Mouse (Mus musculus) urinary bladder, adult 18-20 months (tissue): ENCODE measurements around the gene Ddx10.
"Not testable (repeated sequence)": the region's sequence is repeated elsewhere in the genome, so short reads cannot be mapped to it uniquely, and the experiment has no call there.

Experiments used
- DNase-seq, 2 experiments: peaks; one replicate each; pipeline ENCODE4 v3.0.0; 2022; ENCODE audit warnings: low spot score in 2 of 2, mixed read lengths in 2 of 2

The Ddx10 gene

DNA sequence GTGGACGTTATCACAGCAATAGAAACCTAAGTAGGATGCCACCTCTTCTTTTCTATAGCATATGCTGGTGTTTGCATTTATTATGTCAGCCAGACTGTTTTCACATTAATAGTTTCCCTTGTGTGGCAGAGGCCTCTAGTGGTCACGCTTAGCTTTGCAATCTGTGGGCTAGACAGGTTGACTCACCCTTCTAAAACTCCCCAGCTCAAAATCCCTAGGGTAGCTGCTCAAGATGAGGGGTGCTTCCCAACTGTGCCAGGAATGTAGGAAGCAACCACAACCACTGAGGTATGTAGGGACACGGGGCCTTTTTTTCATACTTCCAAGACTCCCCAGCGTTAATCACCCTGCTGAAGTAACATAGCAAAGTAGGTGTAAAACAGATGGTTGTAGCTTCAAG lies 103.6 kb downstream of the Ddx10 start:
- DNase-seq = peak; percentile 22 to 38

DNA sequence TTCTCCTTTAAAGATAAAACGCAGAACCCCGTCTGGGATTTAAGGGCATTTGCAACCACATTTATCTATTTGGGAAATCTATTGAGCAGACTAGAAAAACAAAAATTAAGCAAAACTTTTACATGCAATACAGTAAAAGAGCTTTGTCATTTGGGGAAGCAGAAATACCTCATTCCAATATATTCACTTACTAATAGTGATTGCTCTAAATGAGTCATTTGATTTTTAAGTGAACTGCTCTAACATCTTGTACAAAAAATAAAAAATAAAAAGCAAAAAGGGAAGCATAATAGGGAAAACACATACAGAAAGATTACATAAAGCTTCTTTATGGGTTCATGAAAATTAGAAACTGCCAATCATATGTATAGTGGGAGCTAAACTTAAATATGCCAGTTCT lies 104.3 kb downstream of the Ddx10 start:
- DNase-seq = no peak

DNA sequence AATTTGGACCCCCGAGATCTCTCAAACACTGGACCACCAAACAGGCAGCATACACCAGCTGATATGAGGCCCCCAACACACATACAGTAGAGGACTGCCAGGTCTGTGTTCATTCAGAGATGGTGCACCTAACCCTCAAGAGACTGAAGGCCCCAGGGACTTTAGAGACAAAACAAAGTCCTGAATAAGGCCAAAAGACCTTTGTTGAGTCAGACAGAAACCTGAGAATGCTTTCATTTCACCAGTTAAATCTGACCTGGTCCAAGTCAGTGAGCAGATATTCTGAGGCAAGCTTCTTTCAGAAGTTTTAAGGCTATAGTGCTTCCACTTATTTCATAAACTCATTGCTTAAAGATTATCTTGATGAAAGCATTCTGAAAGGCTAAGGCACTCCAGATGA lies 105.4 kb downstream of the Ddx10 start:
- DNase-seq = not testable (repeated sequence)

DNA sequence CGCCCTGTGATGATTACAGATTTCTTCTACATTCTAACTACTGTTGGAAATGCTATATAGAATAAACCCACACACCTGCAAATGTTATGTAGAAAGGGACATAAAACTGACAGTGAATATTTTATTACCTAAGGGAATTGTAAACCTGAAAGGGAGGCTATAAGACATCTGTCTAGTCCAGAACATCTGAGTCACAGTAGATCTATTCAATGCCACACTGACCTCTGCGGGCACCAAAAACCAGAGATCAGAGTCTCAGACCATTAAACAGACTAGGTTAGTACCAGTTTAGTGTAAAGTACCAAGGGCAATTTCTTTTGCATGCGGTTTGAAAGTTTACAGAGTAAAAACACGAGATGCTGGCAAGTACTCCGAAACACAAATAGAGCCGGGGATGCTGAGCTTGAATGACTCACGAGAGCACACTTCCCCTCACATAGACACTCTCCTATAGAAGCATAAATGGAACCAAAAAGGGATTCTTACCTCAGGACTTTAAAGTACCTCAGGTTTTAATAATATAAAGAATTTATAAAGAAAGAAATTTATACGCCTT lies 107.2 kb downstream of the Ddx10 start:
- no peak for DNase-seq

DNA sequence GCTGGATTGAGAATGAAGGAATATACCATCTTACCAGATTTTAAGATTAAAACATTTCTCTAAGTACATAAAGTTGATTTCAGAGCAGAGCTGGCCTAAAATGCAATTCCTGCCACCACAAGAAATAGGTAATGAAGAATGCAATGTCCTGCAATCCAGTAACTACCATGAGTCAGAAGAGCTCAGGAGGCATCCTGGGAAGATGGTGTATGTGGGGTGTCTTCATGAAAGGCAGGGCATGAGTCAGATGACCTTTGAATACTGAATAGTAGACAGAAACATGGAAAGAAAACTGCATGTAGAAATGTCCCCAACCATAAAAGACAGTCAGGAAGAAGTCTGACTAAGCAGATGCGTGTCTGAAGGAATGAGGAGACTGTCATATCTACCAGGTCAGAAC lies 115.0 kb downstream of the Ddx10 start:
- DNase-seq = no peak

DNA sequence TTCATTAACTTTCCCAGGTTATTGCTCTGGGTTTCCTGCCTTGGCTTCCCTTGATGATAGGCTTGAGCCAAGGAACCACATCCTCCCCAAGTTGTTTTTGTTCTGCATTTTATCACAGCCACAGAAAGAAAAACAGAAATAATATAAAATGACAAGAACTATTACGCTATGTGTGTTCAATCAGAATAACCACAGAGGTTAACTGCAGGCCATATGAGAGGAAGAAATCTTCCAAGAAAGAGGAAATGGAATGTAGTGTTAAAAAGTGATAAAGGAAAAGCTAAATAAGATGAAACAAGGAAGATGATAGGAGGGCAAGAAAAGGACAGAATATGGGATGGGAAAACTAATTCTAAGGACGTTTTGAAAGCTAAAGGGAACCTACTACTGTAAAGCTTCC lies 117.4 kb downstream of the Ddx10 start:
- no peak for DNase-seq

DNA sequence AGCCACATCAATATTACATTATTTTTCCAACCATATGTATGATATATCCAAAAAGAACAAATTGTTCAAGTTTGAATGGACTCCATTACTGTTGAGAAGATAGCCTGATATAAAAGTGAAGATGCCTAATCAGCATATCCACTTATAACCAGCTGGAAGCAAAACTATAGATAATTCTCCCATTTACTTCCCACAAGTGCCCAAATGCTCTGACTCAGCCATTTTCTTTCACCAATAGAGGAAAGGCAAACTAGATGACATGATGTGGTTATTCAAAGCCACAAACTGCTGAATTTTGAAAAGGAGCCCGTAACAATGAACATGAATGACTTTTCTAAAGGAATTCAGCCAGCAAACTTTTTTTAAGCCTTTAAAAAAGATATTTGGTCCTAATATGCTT lies 146.8 kb downstream of the Ddx10 start:
- DNase-seq = no peak

DNA sequence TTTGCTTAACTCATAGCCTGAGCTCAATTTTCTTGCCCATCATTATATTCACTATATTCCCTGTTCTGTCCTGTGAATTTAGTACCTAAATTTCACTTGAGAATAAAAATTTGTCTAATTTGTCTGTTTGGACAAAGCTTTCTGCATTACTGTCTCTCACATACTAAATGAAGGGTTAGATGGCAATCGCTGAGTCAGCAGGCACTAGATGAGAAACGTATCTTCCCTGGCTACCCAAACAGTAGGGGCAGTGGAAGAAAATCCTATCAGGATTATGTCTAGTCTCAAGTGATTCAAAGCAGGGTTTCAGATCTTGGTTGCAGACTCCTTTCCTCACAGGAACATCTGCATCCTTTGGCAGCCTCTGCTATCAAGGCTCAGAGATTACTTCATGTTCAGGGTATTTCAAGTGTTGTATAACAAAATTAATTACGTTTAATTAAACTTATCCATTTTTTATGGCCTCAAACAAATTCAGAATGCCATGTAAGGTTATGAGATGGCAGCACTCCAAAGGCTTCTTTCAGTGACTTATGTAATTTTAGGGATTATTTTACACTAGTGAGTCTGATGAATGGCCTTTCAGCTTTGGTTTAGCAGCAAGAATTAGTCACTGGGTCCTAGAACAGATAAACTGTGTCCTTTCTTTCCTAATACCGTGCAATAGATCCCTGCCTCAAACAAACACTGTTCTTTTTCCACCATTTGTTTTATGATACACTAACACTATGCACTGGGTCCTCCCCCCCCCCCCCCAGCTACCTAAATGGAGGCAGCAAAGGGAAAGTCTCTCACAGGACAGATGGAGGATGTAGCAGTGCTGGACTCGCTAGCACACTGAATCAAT lies 152.3 kb downstream of the Ddx10 start:
- no peak for DNase-seq

DNA sequence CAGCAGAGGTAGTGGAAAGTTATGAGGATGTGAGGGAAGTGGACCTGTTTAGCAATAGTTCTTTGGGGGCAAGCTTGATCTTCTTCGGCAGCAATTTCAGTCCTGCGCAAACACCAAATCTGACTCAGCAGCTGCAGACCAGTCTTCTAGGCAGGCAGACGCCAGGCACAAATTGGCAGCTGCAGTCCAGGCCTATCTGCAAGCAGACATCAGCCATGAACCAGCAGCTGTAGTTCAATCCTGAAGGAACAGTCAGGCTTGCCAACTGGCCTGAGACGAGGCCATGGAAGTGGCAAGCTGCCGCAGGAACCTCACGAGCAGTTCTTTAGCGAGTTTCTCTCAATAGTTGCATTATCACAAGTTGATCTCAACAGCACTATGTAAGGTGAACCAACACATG lies 153.3 kb downstream of the Ddx10 start:
- no peak for DNase-seq

DNA sequence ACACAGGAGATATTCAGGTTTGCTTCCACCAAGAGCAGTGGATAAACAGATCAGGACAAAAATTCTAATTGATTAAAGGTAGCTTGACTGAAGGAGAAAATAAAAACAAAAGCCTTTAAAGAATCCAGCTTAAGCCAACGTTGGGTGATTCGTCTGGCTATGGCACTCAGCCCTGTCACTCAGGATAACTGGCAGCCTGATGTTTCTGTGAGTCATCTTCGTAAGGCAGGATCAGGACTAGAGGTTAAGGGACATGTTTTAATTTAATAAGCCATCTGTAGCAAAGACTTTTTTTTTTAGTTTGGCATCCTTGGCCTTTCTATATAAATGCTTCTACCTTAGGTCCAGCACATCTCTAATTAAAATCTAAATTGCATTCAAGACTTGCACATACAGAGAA lies 170.2 kb downstream of the Ddx10 start:
- DNase-seq = no peak

DNA sequence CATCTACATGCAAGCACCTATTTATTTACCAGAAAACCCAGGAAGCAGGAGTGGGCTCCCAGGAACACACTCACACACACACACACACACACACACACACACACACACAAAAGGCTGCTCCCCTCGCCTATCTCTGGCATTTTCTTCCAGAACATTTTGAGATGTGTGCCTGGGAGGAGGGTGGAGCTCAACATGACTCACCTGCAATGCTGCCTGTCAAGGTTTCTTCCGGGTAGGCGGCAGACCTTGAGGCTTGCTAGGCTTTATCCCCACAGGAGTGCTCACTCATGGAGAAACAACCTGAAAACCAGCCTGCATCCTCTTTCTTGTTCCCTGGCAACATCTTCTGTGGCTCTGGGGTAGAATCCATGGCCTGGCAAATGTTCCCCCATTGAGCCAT lies 171.9 kb downstream of the Ddx10 start:
- no peak for DNase-seq

DNA sequence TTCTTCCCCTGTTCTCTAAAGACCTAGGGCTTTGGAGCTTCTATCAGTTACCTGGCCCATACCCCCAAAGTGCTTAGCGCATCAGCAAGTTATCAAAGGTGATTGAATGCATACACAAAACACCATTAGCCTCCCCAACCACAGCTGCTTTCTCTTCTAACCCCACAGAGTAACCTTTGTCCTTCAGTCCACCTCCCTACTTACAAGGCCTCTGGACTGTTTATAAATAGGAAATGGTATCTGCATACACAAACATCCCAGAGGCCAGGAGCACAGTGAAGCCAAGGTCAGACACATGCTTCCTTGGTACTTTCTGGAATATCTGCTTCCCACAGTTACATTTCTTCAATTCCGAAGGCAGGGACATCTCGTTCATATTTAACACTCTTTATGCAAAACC lies 173.4 kb downstream of the Ddx10 start:
- DNase-seq = no peak

DNA sequence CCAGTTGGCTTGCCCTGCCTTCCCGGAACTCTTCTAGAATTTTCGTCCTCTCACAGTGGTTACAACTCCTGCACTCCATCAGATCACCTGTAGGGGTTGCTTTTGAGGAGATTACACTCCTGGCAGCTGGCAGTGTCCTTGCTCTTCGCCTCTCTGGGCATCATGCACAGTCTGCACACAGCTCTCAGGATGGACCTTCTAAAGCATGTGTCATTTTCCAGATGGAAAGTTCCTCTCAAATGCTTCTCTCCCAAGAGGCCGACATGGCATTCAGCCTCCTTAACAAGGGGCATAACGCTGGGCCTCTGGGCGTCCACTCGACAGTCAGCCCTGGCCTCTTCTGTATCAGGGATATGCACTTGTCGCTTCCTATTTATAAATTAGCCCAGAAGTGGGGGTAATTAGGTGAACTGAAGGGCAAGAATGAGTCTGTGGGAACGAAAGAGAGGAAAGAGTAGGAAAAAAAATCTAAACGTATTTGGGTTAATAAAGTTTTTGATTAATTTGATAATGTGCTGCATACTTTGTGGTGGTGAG lies 174.2 kb downstream of the Ddx10 start:
- DNase-seq = no peak

DNA sequence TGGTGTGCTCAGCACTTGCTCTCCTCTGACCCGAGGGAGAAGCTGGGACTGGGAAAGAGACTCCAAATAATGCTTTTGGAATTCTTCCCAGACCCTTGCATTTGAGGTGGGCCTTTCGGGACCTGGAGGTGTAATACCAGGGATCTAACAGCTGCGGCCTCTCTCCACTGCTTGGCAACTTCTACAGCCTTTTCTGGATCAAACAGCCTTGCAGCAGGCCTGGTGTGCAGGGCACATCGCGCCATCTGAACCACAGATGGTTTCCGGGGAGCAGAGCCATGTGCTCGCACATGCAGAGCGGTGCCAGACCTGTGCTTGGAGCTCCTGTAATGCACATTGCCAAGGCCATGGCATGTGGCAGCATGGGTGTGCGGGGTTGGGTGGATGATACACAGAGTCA lies 175.8 kb downstream of the Ddx10 start:
- no peak for DNase-seq

DNA sequence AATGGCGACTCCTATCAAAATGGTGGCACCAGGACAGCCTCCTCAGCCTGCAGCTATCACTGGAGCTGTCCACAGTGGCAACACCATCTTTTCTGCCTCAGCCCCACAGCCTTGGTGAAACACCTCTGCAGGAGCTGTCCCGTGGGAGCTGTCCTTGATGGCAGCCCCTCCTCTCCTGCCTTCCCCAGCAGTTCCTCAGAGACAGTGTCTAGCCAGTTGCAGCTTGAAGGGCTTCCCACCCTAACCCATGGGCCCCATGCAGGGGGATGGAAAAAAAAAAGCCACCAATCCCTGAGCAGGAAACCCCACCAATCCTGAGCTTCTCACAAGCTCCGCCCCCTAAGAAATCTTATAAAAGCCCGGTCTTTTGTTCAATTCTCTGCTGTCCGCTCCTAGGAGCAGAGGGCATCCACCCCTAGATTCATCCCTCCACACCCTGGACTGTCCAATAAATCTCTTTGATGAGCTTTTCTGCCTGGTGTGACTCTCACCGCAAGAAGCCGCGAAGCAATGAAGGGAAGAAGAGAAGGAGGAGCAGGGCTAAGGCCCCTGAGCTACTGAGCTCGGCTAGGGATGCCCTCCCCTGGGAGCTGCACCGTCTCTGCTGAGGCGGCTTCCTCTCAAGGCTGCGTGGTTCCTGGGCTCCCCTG lies 176.9 kb downstream of the Ddx10 start:
- DNase-seq = no peak

DNA sequence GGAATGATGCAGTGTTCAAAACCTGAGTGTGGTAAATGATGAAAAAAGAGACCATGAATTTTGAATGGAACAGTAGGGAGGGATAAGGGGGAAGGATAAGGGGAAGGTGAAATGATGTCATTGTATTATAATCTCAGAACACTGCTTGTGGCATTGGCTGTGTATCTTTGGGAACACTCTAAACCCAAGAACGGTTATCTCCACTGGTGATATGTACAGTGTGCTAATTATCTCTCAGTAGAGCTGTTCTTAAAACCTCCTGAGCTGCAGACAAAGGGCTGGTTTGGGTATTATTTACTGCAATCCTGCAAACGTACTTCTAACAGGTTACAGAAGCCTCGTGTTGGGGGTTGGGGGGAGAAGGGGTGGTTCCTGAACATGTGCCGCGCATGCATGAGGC lies 179.7 kb downstream of the Ddx10 start:
- no peak for DNase-seq

DNA sequence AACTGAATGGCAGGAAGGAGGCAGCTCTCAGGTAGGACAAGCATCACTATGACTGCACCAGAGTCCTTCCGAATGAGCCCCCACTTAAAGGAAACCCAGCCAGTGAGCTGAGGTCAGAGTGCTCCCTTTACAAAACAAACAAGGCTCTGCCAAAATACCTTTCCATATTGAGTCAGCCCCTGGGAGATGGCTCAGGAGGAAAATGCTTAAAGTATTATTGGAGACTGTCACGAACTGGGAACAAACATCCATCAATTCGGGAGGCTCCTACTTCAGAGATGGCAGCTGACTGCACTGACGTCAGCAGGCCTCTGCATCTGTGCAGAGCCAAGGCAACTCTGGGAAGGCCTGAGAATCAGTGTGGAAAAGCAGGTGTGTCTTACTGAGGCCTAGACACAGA lies 181.4 kb downstream of the Ddx10 start:
- no peak for DNase-seq

DNA sequence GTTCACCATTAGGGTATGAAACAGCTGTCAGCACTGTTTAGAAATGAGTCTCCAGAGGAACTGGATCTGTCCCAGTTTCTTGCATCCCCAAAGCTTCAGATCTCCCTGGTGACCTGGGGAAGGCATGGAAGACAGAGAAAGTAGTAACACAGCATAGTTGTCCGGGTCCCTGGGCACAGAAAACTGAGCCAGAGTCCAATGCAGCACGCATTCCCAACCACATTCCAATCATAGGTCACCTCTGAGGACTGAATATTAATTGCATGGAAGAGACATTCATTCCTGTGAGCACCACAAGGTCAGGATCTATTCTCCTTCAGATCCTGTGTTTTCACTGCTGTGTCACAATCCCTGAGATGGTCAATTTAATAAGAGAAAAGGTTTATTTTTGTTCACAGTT lies 182.8 kb downstream of the Ddx10 start:
- no peak for DNase-seq

DNA sequence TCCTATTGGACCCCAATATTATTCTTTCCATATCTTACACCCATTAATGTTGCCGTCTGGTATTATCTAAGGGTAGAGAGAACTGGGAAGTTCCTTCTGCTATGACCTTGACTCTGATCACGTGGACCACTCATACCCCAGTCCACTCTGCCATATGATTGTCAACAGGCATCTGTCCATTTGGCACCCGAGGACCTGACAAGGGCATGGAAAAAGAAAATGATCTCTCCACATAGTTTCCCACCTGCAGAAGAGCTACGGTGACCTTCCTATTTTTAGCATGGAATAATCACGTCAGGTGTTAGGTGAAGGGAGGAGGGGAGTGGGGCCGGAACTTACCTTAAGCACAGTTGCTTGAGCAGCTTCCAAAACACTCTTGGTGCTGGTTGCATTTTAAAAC lies 183.3 kb downstream of the Ddx10 start:
- DNase-seq = no peak

DNA sequence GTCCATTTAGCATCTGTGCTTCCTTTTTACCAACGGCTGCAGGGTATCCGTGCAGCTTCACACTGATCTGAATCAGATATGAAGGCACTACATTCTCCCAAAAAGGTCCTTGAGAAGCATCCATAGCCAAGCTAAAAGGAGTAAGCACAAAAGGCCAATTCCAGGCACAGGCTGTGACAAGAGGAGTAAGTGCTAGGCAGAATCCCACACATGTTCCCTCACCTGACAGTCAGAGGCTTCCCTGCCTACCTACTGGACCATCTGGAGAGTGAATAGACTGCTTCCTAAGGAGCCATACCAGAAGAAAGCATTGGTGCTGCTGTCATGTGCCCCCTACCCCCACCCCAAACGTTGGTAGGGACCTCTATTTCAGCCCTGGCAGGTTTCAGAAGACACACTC lies 192.5 kb downstream of the Ddx10 start:
- DNase-seq = no peak
